In the genomic region with DNA sequence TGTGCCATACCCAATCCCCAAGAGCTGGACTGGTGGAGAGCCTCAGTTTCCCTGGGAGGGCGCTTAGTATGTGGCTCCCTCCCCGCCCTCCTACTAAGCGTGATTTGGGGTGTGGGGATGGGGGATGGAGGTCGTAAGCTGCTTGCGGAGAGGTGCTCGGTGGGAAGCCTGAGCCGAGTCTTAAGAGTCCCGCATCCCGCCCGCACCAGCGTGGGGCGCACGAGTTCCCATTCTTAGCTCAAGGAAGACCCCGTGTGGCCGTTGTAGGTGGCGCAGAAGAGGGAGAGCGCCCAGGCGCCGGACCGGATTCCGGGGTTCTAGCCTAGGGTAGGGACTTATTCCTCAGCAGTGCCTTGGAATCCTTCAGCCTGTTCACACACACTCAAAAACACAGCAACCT, we compare ENCODE assay signal across 7 mouse cellular contexts. TPM values are rescaled to one million over a fixed set of nuclear protein-coding genes. Genes with fewer than 3 reads are reported as not detected.
DNase-seq lines count a peak whose midpoint lies in the region; ATAC-seq and TF ChIP-seq lines count a peak whose summit lies in the region.

No protein-coding gene starts in this region.

- H3K27me3 ChIP-seq in kidney, embryonic 14.5 days (ENCODE audit: control insufficient read depth, insufficient read depth, low read length): no peaks in the 10 kb centered on the region
- H3K27me3 ChIP-seq in lung, embryonic 15.5 days: peaks cover 37% of the 10 kb centered on the region

- H3K4me1 ChIP-seq in cortical plate, adult 2 months (ENCODE audit: control insufficient read depth, insufficient read depth, low read length): no peaks in the 10 kb centered on the region
- H3K4me1 ChIP-seq in kidney, embryonic 14.5 days (ENCODE audit: control insufficient read depth, insufficient read depth, low read length): peaks cover 30% of the 10 kb centered on the region
- peaks cover 14% of the 10 kb centered on the region for H3K4me1 ChIP-seq in lung, embryonic 15.5 days
- peaks cover 14% of the 10 kb centered on the region for H3K4me1 ChIP-seq in olfactory bulb, adult 2 months (ENCODE audit: control insufficient read depth, insufficient read depth, low read length)

- ATAC-seq in granulocyte monocyte progenitor cell, adult 5-6 weeks (replicated peaks; ENCODE audit: poor library complexity, severe bottlenecking): peak; percentile 60
- ATAC-seq in kidney, embryonic 14.5 days (ENCODE audit: low FRiP score, low TSS enrichment): peak; percentile 40
- ATAC-seq in lung, embryonic 15.5 days (ENCODE audit: borderline replicate concordance, extremely low read depth, low FRiP score, low TSS enrichment): peak; percentile 19; the same call in 1 of the 2 replicates

- no peak overlapping the region for H3K27ac ChIP-seq in cortical plate, adult 2 months (ENCODE audit: insufficient read depth, low read length)
- no peak overlapping the region for H3K27ac ChIP-seq in kidney, embryonic 14.5 days (ENCODE audit: low read depth, low read length)
- no peak overlapping the region for H3K27ac ChIP-seq in lung, embryonic 15.5 days
- H3K27ac ChIP-seq in olfactory bulb, adult 2 months (ENCODE audit: insufficient read depth, low read depth, low read length): no peak overlapping the region

- peak overlapping the region; percentile 76 for H3K4me2 ChIP-seq in kidney, embryonic 14.5 days (replicated peaks; ENCODE audit: low read depth, low read length)
- H3K4me2 ChIP-seq in lung, embryonic 15.5 days: peak overlapping the region; percentile 78

- peak overlapping the region; percentile 37; the same call in 1 of the 2 replicates for H3K9ac ChIP-seq in kidney, embryonic 14.5 days (ENCODE audit: low read depth, low read length)
- peak overlapping the region; percentile 43; the same call in 1 of the 2 replicates for H3K9ac ChIP-seq in lung, embryonic 15.5 days

- under 1% methylated on average over 21 of the region's 21 CpGs for WGBS in kidney, embryonic 14.5 days
- under 1% methylated on average over 21 of the region's 21 CpGs for WGBS in lung, embryonic 15.5 days
- under 1% methylated on average over 21 of the region's 21 CpGs for WGBS in olfactory bulb, adult 2 months

- peak; percentile 68 to 72 for DNase-seq in B cell, adult 2 months
- peak; percentile 94 for DNase-seq in ES-CJ7 (ENCODE audit: low read depth, low spot score)

- no peaks in the 10 kb centered on the region for H3K9me3 ChIP-seq in kidney, embryonic 14.5 days (ENCODE audit: control insufficient read depth, low read length)
- no peaks in the 10 kb centered on the region for H3K9me3 ChIP-seq in lung, embryonic 15.5 days

- no peaks in the 10 kb centered on the region for H3K36me3 ChIP-seq in kidney, embryonic 14.5 days (ENCODE audit: control insufficient read depth, insufficient read depth, low read length)
- H3K36me3 ChIP-seq in lung, embryonic 15.5 days: no peaks in the 10 kb centered on the region

- TF ChIP-seq POLR2A in cortical plate, adult 2 months (IDR thresholded peaks at IDR 0.05; ENCODE audit: extremely low read depth, insufficient read depth, low read length): no peak
- no peak for TF ChIP-seq POLR2A in olfactory bulb, adult 2 months (IDR thresholded peaks at IDR 0.05; ENCODE audit: insufficient read depth, low read depth, low read length)

- no peak overlapping the region for H3K4me3 ChIP-seq in cortical plate, adult 2 months (ENCODE audit: insufficient read depth, low read length)
- peak overlapping the region; percentile 33 for H3K4me3 ChIP-seq in kidney, embryonic 14.5 days (ENCODE audit: low read length)
- peak overlapping the region; percentile 40 for H3K4me3 ChIP-seq in lung, embryonic 15.5 days
- peak overlapping the region; percentile 5; the same call in 1 of the 2 replicates for H3K4me3 ChIP-seq in olfactory bulb, adult 2 months (ENCODE audit: insufficient read depth, low read depth, low read length)

- TF ChIP-seq CTCF in cortical plate, adult 2 months (IDR thresholded peaks at IDR 0.05; ENCODE audit: extremely low read depth, insufficient read depth, low read length): peak; percentile 30; the same call in 1 of the 2 replicates
- peak; percentile 58; the same call in 1 of the 2 replicates for TF ChIP-seq CTCF in olfactory bulb, adult 2 months (IDR thresholded peaks at IDR 0.05; ENCODE audit: insufficient read depth, low read depth, low read length)

RNA-seq across cellular contexts. Expression of gene Smug1, which starts 16.2 kb away (rescaled TPM):
- 19.5 and 19.9 TPM in 2 replicates for polyA plus RNA-seq in cortical plate, adult 2 months (2012; rRNA removed)
- 3.3 and 4.7 TPM in 2 replicates for total RNA-seq in granulocyte monocyte progenitor cell, adult 5-6 weeks (2014; fragmentation: Nextera tagmentation)
- 1.8 and 4.0 TPM in 2 replicates for total RNA-seq in granulocyte monocyte progenitor cell, adult 5-6 weeks (2017)
- polyA plus RNA-seq in kidney, embryonic 14.5 days (2014; fragmentation: Nextera tagmentation; extraction: Ambion mirVana): 11.5 and 19.5 TPM in 2 replicates
- polyA plus RNA-seq in lung, embryonic 15.5 days (2015; fragmentation: Nextera tagmentation; extraction: Ambion mirVana): 16.1 and 17.6 TPM in 2 replicates
- polyA plus RNA-seq in olfactory bulb, adult 2 months (2012; ENCODE audit: insufficient read depth, insufficient read length, low replicate concordance, missing spikeins): not detected in 2 replicates

RNA-seq across cellular contexts. Expression of gene Cbx5, which starts 56.5 kb away (rescaled TPM):
- polyA plus RNA-seq in cortical plate, adult 2 months (2012; rRNA removed): 72.1 and 74.4 TPM in 2 replicates
- 105 and 120 TPM in 2 replicates for total RNA-seq in granulocyte monocyte progenitor cell, adult 5-6 weeks (2014; fragmentation: Nextera tagmentation)
- total RNA-seq in granulocyte monocyte progenitor cell, adult 5-6 weeks (2017): 225 and 229 TPM in 2 replicates
- polyA plus RNA-seq in kidney, embryonic 14.5 days (2014; fragmentation: Nextera tagmentation; extraction: Ambion mirVana): 146 and 161 TPM in 2 replicates
- polyA plus RNA-seq in lung, embryonic 15.5 days (2015; fragmentation: Nextera tagmentation; extraction: Ambion mirVana): 115 and 117 TPM in 2 replicates
- 111 and 221 TPM in 2 replicates for polyA plus RNA-seq in olfactory bulb, adult 2 months (2012; ENCODE audit: insufficient read depth, insufficient read length, low replicate concordance, missing spikeins)

RNA-seq across cellular contexts. Expression of gene Hnrnpa1, which starts 57.1 kb away (rescaled TPM):
- 276 and 310 TPM in 2 replicates for polyA plus RNA-seq in cortical plate, adult 2 months (2012; rRNA removed)
- total RNA-seq in granulocyte monocyte progenitor cell, adult 5-6 weeks (2014; fragmentation: Nextera tagmentation): 605 and 693 TPM in 2 replicates
- 956 and 1,234 TPM in 2 replicates for total RNA-seq in granulocyte monocyte progenitor cell, adult 5-6 weeks (2017)
- 1,180 and 1,314 TPM in 2 replicates for polyA plus RNA-seq in kidney, embryonic 14.5 days (2014; fragmentation: Nextera tagmentation; extraction: Ambion mirVana)
- 860 and 895 TPM in 2 replicates for polyA plus RNA-seq in lung, embryonic 15.5 days (2015; fragmentation: Nextera tagmentation; extraction: Ambion mirVana)
- 185 and 643 TPM in 2 replicates for polyA plus RNA-seq in olfactory bulb, adult 2 months (2012; ENCODE audit: insufficient read depth, insufficient read length, low replicate concordance, missing spikeins)
